Mouse (Mus musculus): ENCODE measurements at regions not wholly inside any gene's neighbourhood (a gene's known extent, or its start where the extent isn't known, plus 50 kb on each side); places are given as distances from the start of the nearest gene placed in this dataset.

DNA sequence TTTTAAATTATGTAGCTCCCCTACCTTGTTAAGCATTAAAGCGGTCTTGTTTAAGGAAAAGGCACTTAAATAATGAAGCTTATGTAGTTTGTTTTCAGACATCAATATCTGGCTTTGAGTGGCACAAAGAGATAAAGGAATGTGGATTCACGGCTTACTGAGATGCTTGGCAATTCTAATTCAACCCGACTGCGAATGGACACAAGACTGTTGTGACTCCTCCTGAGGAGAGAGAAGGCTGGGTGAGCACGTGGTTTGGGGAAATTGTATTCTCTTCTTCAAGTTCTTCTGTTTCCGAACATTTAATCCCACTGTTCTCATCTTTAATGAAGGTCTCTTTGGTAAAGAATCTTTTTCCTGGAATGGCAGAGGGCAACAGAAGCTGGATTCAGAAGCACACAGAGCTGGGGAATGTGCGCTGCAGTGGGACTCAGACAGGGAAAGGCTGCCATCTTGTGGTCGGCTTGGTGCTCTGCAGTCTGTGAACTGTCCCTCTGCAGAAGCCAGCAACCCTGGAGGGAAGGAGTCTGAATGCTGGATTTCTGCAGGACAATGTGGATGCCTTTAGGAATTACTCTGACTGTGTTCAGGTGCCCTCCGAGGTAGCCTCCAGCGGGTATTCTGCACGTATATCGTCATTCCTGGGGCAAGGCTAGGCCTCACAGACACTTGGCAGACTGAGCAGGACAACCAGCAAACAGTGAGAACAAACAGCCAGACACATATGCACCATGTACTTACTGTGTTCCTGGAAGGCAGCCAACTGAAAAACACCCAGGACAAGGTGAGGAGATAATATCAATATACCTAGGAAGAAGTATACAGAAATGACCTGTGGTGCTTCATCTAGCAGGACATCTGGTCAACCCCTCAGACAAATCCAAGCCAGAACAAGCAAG, 54.0 kb upstream of the Pax1 start:
- H3K9ac ChIP-seq (replicated peaks): no peak overlapping the region
- H3K4me3 ChIP-seq (ENCODE audit: low read depth, low read length): no peak overlapping the region
- H3K36me3 ChIP-seq (replicated peaks; ENCODE audit: insufficient read depth, low read length): no peaks in the 10 kb centered on the region
- H3K4me1 ChIP-seq (ENCODE audit: insufficient read depth): no peaks in the 10 kb centered on the region
- no peaks in the 10 kb centered on the region for H3K9me3 ChIP-seq (ENCODE audit: low read length)
- H3K27ac ChIP-seq (ENCODE audit: low read depth): no peak overlapping the region
- peak; percentile 74 for ATAC-seq
- TF ChIP-seq CTCF (IDR thresholded peaks at IDR 0.05; ENCODE audit: low read depth) (peak; percentile 86), EP300 (IDR thresholded peaks at IDR 0.05; ENCODE audit: low read depth) (no peak)
- DNase-seq: peak; percentile 68
- no peak overlapping the region for H3K4me2 ChIP-seq (ENCODE audit: low read depth, low read length)
- no peaks in the 10 kb centered on the region; the same call in 1 of the 2 replicates for H3K27me3 ChIP-seq (ENCODE audit: insufficient read depth, low read length)
- WGBS (ENCODE audit: insufficient replicate concordance): 18% methylated on average over 12 of the region's 12 CpGs

- H3K27me3 ChIP-seq (ENCODE audit: insufficient read depth, low read length): no peaks in the 10 kb centered on the region; the same call in 1 of the 2 replicates
- ATAC-seq (no peak), DNase-seq (no peak)
- H3K4me1 ChIP-seq (ENCODE audit: insufficient read depth): no peaks in the 10 kb centered on the region
- no peak overlapping the region for H3K27ac ChIP-seq (ENCODE audit: low read depth)
- whole genome bisulfite sequencing (ENCODE audit: insufficient replicate concordance): 43% methylated on average over 6 of the region's 6 CpGs
- TF ChIP-seq CTCF (IDR thresholded peaks at IDR 0.05; ENCODE audit: low read depth) (no peak), EP300 (IDR thresholded peaks at IDR 0.05; ENCODE audit: low read depth) (no peak)
- no peaks in the 10 kb centered on the region for H3K9me3 ChIP-seq (ENCODE audit: low read length)
- H3K4me3 ChIP-seq (ENCODE audit: low read depth, low read length): no peak overlapping the region
- no peaks in the 10 kb centered on the region for H3K36me3 ChIP-seq (replicated peaks; ENCODE audit: insufficient read depth, low read length)
- no peak overlapping the region for H3K4me2 ChIP-seq (ENCODE audit: low read depth, low read length)
- H3K9ac ChIP-seq (replicated peaks): no peak overlapping the region
Observed at GRCm38 (mm10) chr2:147306728-147307127, 55.0 kb upstream of the Pax1 start.

- no peak for DNase-seq
- 22% methylated on average over 5 of the region's 5 CpGs for WGBS (ENCODE audit: insufficient replicate concordance)
- H3K27ac ChIP-seq (ENCODE audit: low read depth): no peak overlapping the region
Observed at GRCm38 (mm10) chr2:147305262-147305661, 56.5 kb upstream of the Pax1 start.

DNA sequence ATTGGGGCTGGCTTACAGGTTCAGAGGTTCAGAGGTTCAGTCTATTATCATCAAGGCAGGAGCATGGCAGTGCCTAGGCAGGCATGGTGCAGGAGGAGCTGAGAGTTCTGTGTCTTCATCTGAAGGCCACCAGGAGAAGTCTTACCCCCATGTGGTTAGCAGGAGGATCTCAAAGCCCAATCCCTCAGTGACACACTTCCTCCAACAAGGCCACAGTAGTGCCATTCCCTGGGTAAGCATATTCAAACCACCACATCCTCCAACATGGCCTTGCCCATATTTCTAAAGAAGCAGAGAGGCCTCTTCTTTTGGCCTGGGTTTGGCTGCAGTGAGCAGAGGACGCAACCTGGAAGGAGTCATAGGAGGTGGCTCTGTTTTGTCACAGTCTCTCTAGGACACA, 61.2 kb upstream of the Pax1 start:
- ATAC-seq: no peak
- no peak overlapping the region for H3K27ac ChIP-seq (ENCODE audit: low read depth)
- no peak overlapping the region for H3K4me2 ChIP-seq (ENCODE audit: low read depth, low read length)
- no peak for TF ChIP-seq EP300 (IDR thresholded peaks at IDR 0.05; ENCODE audit: low read depth)
- no peak for TF ChIP-seq CTCF (IDR thresholded peaks at IDR 0.05; ENCODE audit: low read depth)
- H3K4me1 ChIP-seq (ENCODE audit: insufficient read depth): no peaks in the 10 kb centered on the region
- H3K9ac ChIP-seq (replicated peaks): no peak overlapping the region
- no peaks in the 10 kb centered on the region for H3K36me3 ChIP-seq (replicated peaks; ENCODE audit: insufficient read depth, low read length)
- no peak overlapping the region for H3K4me3 ChIP-seq (ENCODE audit: low read depth, low read length)
- no peaks in the 10 kb centered on the region for H3K9me3 ChIP-seq (ENCODE audit: low read length)
- H3K27me3 ChIP-seq (ENCODE audit: insufficient read depth, low read length): no peaks in the 10 kb centered on the region; the same call in 1 of the 2 replicates
- 71% methylated on average over 1 of the region's 1 CpGs for WGBS (ENCODE audit: insufficient replicate concordance)
- DNase-seq: no peak

More at GRCm38 (mm10) chr2:147305262-147305661, 56.5 kb upstream of the Pax1 start:
- TF ChIP-seq CTCF (IDR thresholded peaks at IDR 0.05; ENCODE audit: low read depth) (peak; percentile 69), EP300 (IDR thresholded peaks at IDR 0.05; ENCODE audit: low read depth) (no peak)
- ATAC-seq: no peak
- H3K9ac ChIP-seq (replicated peaks): no peak overlapping the region
- no peaks in the 10 kb centered on the region for H3K4me1 ChIP-seq (ENCODE audit: insufficient read depth)
- no peaks in the 10 kb centered on the region for H3K36me3 ChIP-seq (replicated peaks; ENCODE audit: insufficient read depth, low read length)
- H3K27me3 ChIP-seq (ENCODE audit: insufficient read depth, low read length): no peaks in the 10 kb centered on the region; the same call in 1 of the 2 replicates
- H3K4me3 ChIP-seq (ENCODE audit: low read depth, low read length): no peak overlapping the region
- no peaks in the 10 kb centered on the region for H3K9me3 ChIP-seq (ENCODE audit: low read length)
- H3K4me2 ChIP-seq (ENCODE audit: low read depth, low read length): no peak overlapping the region

DNA sequence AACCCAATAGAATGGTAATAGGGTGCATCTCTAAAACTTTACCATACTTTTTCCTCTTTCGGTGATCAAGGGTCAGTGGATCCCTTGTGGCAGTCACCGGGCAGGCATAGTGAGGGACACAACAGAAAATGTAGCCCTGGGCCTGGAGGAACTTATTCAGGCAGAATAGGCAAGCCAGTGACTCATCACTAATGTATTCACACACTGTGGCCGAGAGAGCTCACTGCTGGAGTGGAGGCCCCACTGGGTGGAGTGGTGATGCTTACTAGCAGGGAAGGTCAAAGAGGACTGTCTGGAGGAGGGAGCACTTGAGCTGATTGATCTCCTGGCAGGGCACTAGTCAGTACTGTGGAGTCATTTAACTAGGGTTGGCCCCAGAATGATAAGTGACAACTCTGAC, 62.4 kb upstream of the Pax1 start:
- no peak overlapping the region for H3K4me2 ChIP-seq (ENCODE audit: low read depth, low read length)
- no peak for ATAC-seq
- no peaks in the 10 kb centered on the region; the same call in 1 of the 2 replicates for H3K27me3 ChIP-seq (ENCODE audit: insufficient read depth, low read length)
- no peak for DNase-seq
- 64% methylated on average over 3 of the region's 3 CpGs for WGBS (ENCODE audit: insufficient replicate concordance)
- H3K4me1 ChIP-seq (ENCODE audit: insufficient read depth): no peaks in the 10 kb centered on the region
- no peak for TF ChIP-seq CTCF (IDR thresholded peaks at IDR 0.05; ENCODE audit: low read depth)
- TF ChIP-seq EP300 (IDR thresholded peaks at IDR 0.05; ENCODE audit: low read depth): no peak
- no peaks in the 10 kb centered on the region for H3K9me3 ChIP-seq (ENCODE audit: low read length)
- H3K9ac ChIP-seq (replicated peaks): no peak overlapping the region
- H3K27ac ChIP-seq (ENCODE audit: low read depth): no peak overlapping the region
- H3K36me3 ChIP-seq (replicated peaks; ENCODE audit: insufficient read depth, low read length): no peaks in the 10 kb centered on the region
- no peak overlapping the region for H3K4me3 ChIP-seq (ENCODE audit: low read depth, low read length)

DNA sequence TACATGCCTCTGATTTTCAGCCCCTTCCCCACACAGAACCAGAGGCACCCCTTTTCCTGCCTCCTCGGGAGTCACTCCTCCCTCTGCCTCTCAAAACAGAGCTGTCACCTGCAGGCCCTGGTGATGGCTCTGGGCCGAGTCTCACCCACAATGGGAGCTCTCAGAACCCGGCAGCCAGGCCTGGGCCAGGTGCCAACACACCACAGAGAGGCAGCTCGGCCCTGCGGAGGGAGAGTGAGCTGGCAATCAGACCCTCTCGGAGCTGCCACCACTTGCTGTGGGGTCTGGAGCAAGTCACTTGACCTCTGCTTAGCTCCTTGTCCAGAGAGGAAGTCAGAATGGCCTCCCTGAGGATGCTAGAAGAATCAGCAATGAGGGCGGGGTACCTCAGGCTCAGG, 63.2 kb upstream of the Pax1 start:
- Histone ChIP-seq H3K4me1 (ENCODE audit: insufficient read depth) (no peaks in the 10 kb centered on the region), H3K4me3 (ENCODE audit: low read depth, low read length) (no peak overlapping the region), H3K9me3 (ENCODE audit: low read length) (no peaks in the 10 kb centered on the region), H3K9ac (replicated peaks) (no peak overlapping the region), H3K4me2 (ENCODE audit: low read depth, low read length) (no peak overlapping the region), H3K27me3 (ENCODE audit: insufficient read depth, low read length) (no peaks in the 10 kb centered on the region), H3K27ac (ENCODE audit: low read depth) (no peak overlapping the region), H3K36me3 (replicated peaks; ENCODE audit: insufficient read depth, low read length) (no peaks in the 10 kb centered on the region)
- TF ChIP-seq CTCF (IDR thresholded peaks at IDR 0.05; ENCODE audit: low read depth) (no peak), EP300 (IDR thresholded peaks at IDR 0.05; ENCODE audit: low read depth) (no peak)
- peak; percentile 16 for DNase-seq
- 46% methylated on average over 7 of the region's 7 CpGs for WGBS (ENCODE audit: insufficient replicate concordance)
- ATAC-seq: no peak

Measured in liver, postnatal 0 days (tissue).